Mouse (Mus musculus) inflammation-experienced regulatory T-cells, adult 6 months (primary cell): ENCODE measurements around the gene Nkx1-1. TPM values are rescaled to one million over a fixed set of nuclear protein-coding genes. Genes with fewer than 3 reads are reported as not detected.

Experiments used
- ATAC-seq: one replicate; pipeline ENCODE4 v1.8.0; 2017
- polyA plus RNA-seq, 3 experiments: library from polyadenylated mRNA; unstranded; fragments of 100-300 nt; shearing (Covaris generic); gene quantifications; one replicate each; pipeline ENCODE4 v1.2.1; 2017

The Nkx1-1 gene
- polyA plus RNA-seq, result not detected

DNA sequence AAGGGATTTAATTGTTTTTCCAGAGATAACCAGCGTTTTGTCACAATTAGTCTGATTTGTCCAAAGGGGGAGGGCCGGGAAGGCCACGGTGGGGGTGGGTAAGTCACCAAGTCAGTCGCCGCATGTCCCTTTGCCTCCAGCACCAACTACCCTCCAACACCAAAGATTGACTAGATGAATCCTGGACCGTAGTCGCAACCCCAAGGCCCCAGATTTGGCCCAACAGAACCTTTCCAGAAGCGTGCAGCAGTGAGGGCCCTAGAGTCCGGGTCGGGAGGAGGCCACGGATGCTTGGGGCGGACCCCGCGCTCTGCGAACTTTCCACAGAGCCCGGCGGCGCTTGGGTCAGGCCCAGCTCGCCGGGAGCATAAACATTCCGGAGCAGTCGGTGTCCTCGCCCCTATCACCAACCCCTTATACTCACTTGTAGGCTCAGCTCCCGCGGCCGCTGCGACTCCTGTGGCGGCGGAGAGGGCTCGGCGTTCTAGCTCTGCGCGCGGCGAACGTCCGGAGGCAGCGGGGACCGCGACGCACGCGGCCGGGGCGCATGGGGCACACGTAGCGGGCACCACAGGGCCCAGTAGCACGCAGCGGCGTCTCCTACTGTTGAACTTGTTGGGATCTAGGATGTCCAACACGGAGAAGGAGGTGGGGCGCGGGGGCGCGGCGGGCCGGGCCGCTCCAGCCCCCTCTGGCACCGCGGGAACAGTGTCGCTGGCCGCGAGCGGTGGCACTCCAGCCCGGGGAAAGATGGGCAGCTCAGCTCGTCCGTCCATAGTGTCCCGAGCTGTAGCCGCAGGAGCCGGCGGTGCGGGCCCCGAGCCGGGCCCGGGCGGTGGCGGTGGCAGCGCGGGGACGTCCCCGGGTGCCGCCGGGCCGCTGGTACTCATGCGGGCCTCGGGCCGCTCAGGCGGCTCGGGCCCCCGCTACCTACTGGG is at the start of gene Nkx1-1:
TSS of gene Nkx1-1 (minus strand) at position 776 of the 938 bp plus-strand sequence.
- no peak for ATAC-seq

DNA sequence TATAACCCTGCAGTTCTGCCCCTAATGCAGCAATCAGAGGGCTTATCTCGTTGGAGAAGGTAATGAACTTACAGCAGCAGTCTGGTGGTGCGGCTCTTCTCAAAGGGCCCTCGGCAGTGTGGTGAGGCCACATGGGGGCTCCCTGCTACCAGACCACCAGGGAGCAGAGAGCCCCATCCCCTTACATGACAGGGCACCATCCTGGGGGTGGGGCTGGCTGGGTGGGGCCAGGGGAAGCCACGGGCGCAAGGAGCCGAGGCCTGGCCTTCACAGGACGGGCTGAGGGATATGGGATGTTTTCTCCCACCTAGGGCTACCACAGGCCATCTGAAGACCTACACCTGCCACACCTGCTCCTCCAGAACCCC is 47.5 kb upstream of the Nkx1-1 start:
- no peak for ATAC-seq

DNA sequence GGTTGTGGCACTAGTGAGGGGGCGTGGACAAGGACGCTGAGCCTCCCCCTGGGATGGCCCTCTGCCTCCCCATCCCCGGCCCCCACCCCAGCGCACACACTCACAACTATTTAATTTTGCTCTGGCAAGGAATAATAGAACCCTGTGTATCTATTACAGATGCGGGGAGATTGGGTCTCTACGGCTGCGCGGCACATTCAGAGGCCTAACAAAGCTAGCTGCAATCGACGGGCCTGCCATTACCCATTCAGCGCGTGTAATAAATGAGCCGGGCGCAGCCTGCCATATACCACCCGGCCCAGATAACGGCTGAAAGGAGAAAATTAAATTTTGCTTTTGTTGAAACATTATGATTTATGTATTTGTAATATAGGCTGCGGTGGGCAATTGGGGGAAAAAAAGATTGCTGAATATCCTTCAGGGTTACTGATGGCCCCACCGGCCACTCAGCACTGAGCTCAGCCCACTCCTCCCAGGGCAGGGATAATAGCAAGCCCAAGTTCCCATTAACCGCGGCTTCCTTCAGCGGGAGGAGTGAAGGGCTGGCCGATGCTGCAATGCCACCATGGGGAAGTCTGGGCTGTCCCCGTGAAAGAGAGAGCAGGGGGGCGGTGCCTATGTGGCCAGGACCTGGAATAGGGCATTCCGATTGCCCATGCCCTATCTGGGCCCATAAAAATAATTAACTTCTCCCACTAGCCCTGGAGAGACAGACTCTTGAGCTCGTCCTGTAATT is 47.0 kb upstream of the Nkx1-1 start:
- no peak for ATAC-seq

DNA sequence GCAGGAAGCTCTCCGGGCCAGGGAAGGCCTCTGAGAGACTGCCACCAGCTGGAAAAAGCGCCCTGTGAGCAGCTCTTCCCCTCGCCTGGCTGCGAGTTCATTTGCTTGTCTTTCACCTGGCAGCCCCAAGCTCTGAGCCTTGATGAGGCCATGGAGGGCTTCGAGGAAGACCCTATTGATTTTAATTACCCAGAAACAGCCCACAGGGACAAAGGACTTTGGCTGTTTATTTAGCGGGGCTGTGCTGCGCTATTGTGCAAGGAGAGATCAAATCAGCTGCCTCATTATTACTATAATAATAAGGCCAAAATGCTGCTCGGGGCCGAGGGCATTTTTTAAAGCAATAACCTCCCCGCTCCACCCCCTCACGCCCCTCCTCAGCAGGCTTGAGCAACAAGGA is 31.7 kb upstream of the Nkx1-1 start:
- ATAC-seq, result no peak

DNA sequence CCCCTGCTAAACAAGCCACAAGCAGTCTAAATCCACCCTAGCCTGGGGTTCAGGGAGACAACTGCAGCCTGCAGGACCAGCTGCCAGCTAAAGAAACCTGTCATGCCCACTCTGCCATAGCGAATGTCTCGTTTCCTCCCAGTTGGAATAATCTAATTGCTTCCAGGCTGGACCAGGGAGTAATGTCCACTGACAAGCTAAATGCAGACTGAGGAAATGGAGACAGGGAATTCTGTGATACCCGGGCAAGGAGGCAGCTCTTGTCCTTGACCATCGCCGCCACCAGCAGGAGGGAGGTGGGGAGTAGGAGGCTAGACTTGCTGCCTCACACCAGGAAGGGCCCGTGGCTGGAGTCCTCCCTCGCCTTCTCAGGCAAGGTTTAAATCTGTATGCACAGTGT is 30.6 kb upstream of the Nkx1-1 start:
- ATAC-seq, result no peak

DNA sequence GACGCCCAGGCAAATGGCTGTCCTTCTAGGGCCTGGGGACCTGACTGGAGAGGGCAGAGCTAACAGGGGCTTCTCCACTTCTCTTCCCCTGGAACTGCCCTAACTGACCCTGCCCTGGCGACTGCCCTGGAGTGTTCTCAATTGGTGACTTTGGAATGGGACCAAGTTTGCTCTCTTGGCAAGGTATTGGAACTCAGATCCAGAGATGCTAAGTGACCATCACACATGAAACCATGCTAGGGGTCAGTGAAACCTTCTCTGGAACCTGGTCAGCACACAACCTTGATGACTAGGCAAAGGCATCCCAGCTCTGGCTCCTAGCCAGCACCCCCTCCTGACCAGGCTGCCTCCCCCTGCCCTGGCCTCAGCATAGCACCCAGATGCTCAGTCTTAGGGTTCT is 25.3 kb upstream of the Nkx1-1 start:
- no peak for ATAC-seq

DNA sequence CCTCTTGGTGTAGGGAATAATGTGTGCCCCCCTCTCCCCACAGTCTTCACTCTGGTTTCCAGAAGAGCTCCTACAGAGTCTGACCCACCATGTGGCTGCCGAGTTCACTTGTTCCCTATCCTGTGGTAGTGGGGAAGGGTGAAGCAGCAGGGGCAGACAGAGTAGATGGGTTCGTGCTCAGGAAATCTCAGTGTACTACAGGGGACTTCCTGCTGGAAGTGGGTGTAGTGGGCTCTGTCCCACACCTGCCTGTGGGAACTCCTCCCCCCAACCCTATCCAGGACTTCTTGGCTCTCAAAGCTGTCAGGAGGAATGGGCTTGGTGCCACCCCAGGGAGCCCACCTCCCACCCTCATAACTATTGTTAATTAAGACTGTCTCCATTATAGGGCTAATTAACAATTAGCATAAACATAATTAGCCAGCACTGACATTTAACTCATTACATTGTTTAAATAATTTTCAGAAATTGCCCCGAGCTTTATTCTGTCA is 24.4 kb upstream of the Nkx1-1 start:
- no peak for ATAC-seq

DNA sequence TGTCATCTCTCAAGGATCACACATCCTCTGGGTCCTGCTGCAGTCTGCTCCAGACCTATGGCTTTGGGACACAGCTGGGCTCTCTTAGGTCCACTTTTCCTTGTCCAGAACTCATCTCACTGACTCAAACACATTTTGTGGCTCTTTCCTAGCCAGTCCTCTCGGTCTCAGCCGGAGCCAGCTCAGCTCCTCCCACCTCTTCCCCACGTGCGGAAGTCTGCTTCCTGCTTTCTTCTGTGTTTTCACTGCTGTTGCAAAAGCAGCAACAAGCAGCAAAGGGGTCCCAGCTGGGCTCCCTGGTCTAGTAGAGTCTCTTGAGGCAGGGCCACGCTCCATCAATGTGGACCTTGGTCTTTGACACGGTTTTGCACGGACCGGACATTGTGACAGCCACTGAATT is 22.0 kb upstream of the Nkx1-1 start:
- ATAC-seq, result no peak

DNA sequence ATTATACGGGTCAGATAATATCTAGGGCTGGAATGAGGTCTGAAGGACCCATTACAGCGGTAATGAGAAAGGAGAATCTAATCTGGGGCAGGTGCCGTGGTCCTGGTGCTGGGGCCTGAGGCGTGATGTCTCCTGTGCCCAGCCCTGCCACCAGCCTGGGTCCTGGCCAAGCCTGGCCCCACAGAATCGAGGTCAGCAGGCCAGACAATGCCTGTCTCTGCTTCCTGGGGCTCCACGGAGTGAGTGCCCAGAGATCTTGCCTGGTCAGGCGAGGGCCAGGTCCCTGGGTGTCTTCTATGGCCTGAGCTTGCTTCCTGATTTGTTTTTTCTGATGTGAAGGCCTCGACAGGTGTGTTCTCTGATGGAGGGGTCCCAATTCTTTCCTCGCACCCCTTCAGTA is 10.0 kb upstream of the Nkx1-1 start:
- ATAC-seq, result no peak

DNA sequence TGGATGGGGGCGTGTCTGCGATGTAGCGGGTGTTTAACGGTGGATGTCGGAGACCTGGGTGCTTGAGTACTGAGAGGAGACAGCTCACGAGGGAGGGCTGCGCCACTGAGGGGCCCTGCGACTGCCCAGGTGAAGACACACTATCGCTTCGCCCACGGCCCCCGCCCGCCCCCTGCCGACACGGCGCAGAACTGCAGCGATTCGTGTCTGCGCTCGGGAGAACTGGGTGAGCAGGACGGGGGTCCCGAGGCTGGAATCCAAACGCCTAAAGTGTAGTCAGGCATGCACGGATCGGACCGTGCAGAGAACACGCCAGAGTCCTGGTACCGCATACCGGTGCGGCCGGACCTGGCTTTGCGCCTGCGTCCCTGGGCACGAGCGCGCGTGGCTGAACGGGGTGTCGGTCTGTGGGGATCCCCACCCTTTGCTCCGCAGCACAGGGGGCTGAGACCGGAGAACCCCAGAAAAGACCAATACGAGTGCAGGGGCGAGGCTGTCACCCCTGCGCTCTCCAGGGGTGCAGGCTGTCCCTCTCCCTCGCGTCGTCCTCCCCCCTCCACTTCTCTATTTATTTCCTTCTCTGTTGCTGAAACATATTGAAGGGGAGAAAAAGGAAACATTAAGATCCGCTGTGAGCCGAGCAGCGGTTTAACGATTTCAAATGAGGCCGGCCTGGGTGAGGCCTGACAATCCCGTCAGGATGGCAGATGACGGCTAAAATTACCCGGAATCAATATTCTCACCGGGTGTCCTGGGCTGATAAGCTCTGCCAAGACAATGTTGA is 9.3 kb upstream of the Nkx1-1 start:
- no peak for ATAC-seq

DNA sequence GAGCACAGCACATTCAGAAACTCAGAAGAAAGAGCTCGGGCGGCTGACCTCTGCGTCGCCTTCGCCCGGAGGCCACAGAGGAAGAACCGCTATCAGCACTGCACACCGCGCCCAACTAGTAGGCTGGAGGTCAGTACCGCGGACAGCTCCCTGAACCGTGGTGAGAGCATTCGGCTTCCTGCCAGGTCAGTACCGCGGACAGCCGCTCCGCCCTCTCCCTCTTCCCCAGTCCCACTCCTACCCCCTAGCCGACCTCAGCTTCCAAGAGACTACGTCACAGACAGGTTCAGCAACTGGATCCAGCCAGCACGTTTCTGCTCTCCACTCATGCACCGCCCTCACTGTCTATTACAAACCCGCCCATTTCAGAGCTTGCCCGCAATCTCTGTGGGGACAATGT is 4.4 kb upstream of the Nkx1-1 start:
- ATAC-seq, result no peak

DNA sequence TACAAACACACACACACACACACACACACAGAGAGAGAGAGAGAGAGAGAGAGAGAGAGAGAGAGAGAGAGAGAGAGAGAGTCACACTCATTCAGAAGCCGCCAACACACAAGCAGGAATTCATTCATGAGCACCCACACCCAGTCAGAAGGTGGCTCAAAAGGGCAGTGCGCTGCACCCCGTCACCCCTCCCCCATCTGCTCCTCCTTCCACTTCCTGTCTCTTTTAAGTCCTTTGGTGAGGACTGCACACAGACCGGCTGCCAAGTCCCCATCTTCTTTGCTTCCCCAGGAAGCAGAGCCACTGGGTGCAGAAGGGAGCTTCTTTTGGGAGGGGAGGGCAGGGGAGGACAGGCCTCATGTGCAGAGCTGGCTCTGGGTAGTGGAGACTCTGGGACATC is 2.2 kb upstream of the Nkx1-1 start:
- peak; percentile 52 for ATAC-seq

DNA sequence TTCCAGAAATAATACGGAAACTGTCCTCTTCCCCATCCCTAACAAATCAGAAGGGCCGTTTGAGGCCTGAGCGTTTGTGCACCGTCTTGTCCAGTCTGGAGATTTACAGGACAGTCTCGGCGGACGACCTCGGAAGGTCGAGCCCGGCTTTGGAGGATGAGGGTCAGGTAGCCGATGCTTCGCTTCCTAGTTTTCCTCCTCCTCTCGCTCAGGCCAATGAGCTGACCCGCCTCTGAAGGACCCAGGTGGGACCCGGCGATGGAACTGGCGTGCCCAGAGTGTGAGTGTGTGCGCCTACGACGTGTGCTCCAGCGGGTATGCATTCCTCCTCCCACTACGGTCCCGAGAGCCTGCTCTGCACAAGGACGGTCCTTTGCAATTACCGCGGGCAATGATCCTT is 1.4 kb upstream of the Nkx1-1 start:
- no peak for ATAC-seq

DNA sequence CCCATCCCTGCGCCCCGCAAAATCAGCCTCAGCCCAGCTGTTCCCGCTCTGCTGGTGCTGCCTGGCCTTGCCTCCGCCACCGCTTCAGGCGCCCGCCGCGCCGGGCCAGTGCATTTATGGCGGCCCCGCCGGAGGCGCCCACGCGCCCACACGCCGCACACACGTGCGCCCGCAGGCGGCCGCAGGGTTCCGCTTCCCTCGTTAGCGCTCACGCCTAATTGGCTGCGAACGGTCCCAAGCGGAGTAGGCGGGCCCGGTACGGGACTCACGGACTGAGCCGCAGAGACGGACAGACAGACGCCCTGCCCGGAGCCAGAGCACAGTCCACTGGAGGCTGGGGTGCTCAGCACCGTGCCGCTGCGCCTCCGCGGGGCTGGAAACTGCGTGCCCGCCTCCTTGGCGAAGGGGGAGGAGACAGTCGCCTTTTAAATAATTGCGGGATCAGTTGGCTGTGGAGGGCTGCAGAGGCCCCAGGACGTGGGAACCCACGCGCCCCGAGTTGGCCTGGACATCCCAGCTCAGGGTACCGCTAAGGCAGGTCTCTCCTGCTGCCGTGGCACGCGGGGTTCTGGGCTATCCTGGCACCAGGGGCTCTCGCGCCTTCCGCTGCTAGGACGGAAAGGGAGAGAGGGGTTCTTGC is 485 bp upstream of the Nkx1-1 start:
- ATAC-seq, result no peak

DNA sequence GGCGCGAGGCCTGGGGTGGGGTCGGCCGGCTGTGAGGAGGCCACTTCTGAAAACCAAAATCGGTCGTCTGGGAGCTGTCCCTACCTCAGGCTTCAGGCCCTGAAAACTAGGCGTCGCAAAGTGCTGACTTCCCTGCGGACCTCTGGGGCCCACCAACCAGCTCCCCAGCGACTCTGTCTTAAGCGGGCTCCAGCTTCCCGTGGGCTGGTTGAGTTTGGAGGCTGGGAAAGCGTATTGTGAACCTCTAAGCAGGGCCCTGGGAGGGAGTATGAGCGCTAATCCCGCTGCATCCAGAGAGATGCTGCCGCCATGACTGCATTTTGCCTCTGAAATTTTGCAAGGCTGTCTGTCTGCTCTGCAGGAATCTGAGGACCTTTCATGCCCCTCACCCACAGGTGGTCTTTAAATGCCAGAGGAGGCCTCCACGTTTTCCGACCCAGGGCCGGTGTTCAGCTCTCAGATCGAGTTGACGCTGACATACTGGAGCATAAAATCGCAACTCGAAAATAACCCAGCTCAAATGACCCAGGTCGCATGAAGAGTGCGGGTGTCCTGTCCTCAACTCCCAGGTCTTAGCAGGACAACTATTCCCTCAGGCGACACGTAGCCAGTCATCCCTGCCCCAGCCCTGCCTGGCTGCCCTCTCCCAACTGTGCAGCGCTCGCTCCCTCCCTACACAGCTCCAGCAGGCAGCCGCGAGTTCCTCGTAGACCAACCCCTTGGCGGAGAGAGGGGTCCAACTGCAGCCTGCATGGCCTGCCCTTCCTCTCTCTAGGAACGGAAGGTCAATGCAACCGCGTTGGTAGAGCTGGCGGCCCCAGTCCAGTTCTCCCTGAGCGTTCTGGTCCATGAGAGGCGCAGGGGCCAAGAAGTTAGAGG is 1.5 kb downstream of the Nkx1-1 start:
- no peak for ATAC-seq

DNA sequence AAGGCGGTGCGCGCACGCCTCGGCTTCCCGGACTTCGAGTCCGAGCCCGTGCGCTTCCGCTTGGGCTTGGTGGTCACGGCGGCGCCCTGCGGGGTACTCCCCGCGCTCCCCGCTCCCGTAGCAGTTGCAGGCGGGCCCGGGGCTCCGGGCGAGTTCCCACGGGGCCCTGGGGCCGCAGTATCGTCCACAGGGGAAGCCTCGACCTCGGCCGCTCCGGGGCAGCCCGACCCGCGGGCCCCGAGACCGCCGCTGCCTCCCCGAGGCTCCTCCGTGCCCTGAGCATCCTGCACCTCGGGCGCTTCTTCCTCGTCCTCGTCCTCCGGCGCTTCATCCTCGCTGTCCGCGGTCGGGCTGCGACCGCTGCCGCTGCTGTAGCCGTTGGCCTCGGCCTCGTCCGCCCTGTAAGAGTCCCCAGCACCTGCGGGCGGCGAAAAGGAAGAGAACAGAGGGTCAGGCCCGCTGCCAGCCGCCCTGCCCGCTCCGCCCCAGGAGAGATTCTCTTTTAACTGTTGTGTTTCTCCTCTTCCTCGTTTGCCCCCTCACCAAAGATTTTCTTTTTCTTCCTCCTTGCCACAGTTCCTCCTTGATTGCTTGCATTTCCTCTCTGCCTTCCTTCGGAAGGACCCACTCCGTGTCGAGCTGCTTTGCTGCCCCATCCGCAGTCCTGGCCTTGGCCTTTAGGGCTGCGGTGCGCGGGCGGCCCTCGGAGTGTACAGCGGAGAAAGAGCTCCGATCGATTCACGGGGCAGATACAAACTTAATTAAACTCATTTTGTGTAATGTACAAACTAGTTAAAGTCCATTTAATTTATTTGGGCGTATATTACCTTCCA is 2.4 kb downstream of the Nkx1-1 start:
- no peak for ATAC-seq

DNA sequence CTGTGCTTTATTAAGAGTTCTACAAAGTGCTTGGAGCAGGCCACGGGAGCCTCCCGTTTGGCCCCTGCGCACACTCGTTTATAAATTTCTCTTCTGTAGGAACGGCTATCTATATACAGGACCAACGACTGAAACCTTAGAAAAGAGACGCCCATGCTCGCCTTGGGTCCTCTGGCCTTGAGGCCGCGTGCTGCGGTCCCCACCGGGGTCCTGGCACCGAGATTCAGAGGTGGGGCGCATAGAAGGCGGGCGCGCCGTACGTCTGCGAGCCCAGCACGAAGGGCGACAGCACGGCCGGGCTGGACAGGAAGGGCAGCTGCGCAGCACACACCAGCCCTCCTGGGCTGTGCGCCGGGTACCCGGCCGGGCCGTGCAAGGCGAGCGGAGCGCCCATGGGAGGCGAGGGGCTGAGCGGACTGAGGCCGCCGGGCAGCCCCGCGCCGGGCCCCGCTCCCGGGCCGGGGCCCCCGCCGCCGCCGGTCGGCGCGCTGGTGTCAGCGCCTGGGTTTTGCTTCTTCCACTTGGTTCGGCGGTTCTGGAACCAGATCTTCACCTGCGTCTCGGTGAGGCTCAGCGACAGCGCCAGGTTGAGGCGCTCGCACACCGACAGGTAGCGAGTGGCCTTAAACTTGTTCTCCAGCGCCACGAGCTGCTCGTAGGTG is 3.1 kb downstream of the Nkx1-1 start:
- ATAC-seq, result no peak

DNA sequence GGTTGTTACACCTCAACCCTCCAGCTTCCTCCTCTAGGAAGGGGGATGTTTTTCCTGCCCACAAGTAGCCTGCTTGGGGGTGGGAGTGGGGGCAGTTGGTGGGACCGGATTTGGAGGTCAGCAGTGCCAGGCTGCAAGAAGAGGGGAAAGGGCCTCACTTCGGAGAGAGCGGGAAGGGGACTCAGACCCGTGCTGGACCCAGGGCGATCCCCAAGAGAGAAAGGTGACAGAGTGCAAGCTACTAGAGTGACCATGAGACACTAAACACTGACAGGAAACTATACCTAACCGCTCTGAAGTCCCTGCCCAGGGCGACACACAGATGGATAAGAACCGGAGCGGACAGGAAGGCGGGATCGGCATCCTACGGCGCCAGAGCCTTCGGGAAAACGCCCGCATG is 3.7 kb downstream of the Nkx1-1 start:
- no peak for ATAC-seq

DNA sequence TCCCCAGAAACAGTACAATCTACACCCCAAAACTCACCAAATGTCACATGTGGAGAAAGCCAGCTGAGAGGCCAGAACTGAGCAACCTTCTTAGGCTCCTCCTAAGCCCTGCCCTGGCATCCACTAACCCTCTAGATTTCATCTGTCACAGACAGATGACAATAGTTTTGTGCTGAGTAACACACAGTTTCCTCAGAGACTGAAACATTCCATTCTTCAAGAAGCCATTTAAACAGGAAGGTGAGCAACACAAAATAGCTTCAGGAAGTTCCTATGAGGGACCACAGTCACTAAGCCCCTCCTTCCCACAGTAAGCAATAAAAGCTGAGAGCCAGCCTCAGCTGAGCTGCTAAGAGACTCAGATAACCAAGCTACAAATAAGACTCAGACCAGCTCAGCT is 6.3 kb downstream of the Nkx1-1 start:
- ATAC-seq, result no peak

DNA sequence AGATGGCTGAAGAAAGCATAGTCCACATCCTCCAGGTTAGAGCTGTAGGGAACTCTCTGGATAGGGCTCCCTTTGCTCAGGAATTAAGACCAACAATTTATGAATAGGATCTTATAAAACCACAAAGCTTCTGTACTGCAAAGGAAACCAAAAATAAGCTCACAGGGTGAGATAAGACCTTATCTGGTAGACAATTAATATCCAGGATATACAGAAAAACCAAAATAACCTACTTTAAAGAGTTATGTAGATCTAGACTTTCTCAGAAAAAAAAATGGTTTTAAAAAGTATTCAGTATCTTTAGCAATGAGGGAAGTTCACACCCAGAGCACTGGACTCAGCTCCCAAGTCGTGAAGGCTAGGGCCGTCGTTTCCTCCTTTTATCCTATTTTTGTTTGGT is 13.5 kb downstream of the Nkx1-1 start:
- no peak for ATAC-seq
